Mouse (Mus musculus) thymus, postnatal 0 days (tissue): ENCODE measurements at regions not wholly inside any gene's neighbourhood (a gene's known extent, or its start where the extent isn't known, plus 50 kb on each side); places are given as distances from the start of the nearest gene placed in this dataset.
"Not testable (repeated sequence)": the region's sequence is repeated elsewhere in the genome, so short reads cannot be mapped to it uniquely, and the experiment has no call there.

Source experiments
- DNase-seq: peaks from one replicate; pipeline ENCODE4 v3.0.0-alpha.2; 2015; ENCODE audit warnings: low spot score

GRCm38 (mm10) chr8:34651750-34652149 lies 540.2 kb upstream of the Gm10131 start:
- DNase-seq: peak; percentile 75

- not testable (repeated sequence) for DNase-seq
Measured at GRCm38 (mm10) chr8:34628221-34628620, 516.7 kb upstream of the Gm10131 start.

- DNase-seq: no peak
Measured at GRCm38 (mm10) chr8:34625670-34626069, 514.1 kb upstream of the Gm10131 start.

- DNase-seq: no peak
Measured at GRCm38 (mm10) chr8:34623783-34624182, 512.2 kb upstream of the Gm10131 start.

GRCm38 (mm10) chr8:34622177-34623114 lies 510.9 kb upstream of the Gm10131 start:
- DNase-seq: peak; percentile 40

- DNase-seq: no peak
Measured at GRCm38 (mm10) chr8:34618046-34618445, 506.5 kb upstream of the Gm10131 start.

GRCm38 (mm10) chr8:34614987-34615386 lies 503.4 kb upstream of the Gm10131 start:
- peak; percentile 62 for DNase-seq

GRCm38 (mm10) chr8:34614031-34614526 lies 502.5 kb upstream of the Gm10131 start:
- peak; percentile 15 for DNase-seq

- peak; percentile 85 for DNase-seq
Measured at GRCm38 (mm10) chr8:34613138-34613537, 501.6 kb upstream of the Gm10131 start.

- no peak for DNase-seq
Measured at GRCm38 (mm10) chr8:34612396-34612795, 500.9 kb upstream of the Gm10131 start.

- DNase-seq: no peak
Measured at GRCm38 (mm10) chr8:34610186-34610585, 498.6 kb upstream of the Gm10131 start.

GRCm38 (mm10) chr8:34607426-34607825 lies 495.9 kb upstream of the Gm10131 start:
- no peak for DNase-seq

GRCm38 (mm10) chr8:34605031-34605430 lies 493.5 kb upstream of the Gm10131 start:
- peak; percentile 79 for DNase-seq

GRCm38 (mm10) chr8:34604581-34604980 lies 493.0 kb upstream of the Gm10131 start:
- DNase-seq: peak; percentile 78

- DNase-seq: no peak
Measured at GRCm38 (mm10) chr8:34601426-34601953, 490.0 kb upstream of the Gm10131 start.

- no peak for DNase-seq
Measured at GRCm38 (mm10) chr8:34600880-34601279, 489.3 kb upstream of the Gm10131 start.

- DNase-seq: no peak
Measured at GRCm38 (mm10) chr8:34596593-34596992, 485.1 kb upstream of the Gm10131 start.

- no peak for DNase-seq
Measured at GRCm38 (mm10) chr8:34590976-34591749, 479.6 kb upstream of the Gm10131 start.

GRCm38 (mm10) chr8:34578043-34578442 lies 466.5 kb upstream of the Gm10131 start:
- no peak for DNase-seq

GRCm38 (mm10) chr8:34574009-34574408 lies 462.5 kb upstream of the Gm10131 start:
- DNase-seq: no peak

- no peak for DNase-seq
Measured at GRCm38 (mm10) chr8:34573007-34573881, 461.7 kb upstream of the Gm10131 start.
